Mouse (Mus musculus): ENCODE measurements around the gene Pagr1b. TPM values are rescaled to one million over a fixed set of nuclear protein-coding genes. Genes with fewer than 3 reads are reported as not detected.

The Pagr1b gene
- total RNA-seq, 2 experiments from 2014 or later: 0.90 TPM; not detected in 1

- peak within 1 kb of the TSS; percentile 99 for H3K27ac ChIP-seq
- TF ChIP-seq CTCF (conservative IDR thresholded peaks at IDR 0.05): peak; percentile 91
- peak within 1 kb of the TSS; percentile 77 for H3K4me3 ChIP-seq
- DNase-seq (ENCODE audit: low spot score in 2 of 2): peak; percentile 95 to 98
Measured at GRCm38 (mm10) chr7:127016971-127017949, 976 bp upstream of the Pagr1b start, which contains the start of gene Pagr1a. Gene Pagr1a (minus strand): TSS chr7:127017352.

GRCm38 (mm10) chr7:127016486-127016938 is 228 bp upstream of the Pagr1b start:
- peak overlapping the region; percentile 99 for H3K27ac ChIP-seq
- peak in 1 of 2 experiments; percentile 43 for DNase-seq (ENCODE audit: low spot score in 2 of 2)

DNA sequence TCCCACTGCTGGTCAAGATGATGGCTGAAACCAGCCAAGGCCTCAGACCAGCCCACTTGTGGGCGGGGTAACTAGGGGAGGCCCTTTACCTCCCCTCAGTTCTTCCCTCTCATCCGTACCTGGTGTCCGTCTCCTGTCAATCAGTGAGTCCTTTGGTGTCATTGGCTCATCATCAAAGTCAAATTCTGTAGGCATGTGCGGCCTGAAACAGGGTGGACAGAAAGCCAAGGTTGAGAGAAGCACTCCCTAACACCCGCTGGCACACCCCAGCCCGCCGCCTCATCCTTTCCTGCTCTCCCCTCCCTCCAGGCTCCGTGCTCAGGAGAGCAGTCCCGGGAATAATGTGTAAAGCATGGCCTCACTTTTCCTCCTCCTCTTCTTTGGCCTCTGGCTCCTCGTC is 203 bp downstream of the Pagr1b start:
- no peak for TF ChIP-seq CTCF (conservative IDR thresholded peaks at IDR 0.05)
- peak overlapping the region; percentile 77 for H3K4me3 ChIP-seq
- DNase-seq (ENCODE audit: low spot score in 2 of 2): no peak
- peak overlapping the region; percentile 99 for H3K27ac ChIP-seq

More at GRCm38 (mm10) chr7:127016486-127016938, 228 bp upstream of the Pagr1b start:
- peak overlapping the region; percentile 77 for H3K4me3 ChIP-seq
- TF ChIP-seq CTCF (conservative IDR thresholded peaks at IDR 0.05): no peak

DNA sequence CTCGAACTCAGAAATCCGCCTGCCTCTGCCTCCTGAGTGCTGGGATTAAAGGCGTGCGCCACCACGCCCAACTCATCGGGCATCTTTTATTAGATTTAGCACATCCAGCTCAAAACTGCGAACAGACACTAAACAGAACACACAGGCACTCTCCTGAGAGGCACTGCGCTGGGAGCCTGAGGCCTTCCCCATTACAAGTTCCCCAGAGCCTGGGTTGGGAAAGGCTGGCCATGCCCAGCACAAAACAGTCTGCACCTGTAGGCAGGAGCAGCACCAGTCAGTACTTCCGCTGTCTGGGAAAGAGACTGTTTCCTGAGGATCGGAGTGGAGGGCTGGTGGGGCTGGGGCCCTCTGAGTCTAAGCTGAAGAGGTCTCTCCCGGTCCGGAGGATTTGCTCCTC is 1.3 kb downstream of the Pagr1b start:
- no peak for DNase-seq (ENCODE audit: low spot score in 2 of 2)
- Histone ChIP-seq H3K27ac (peak overlapping the region; percentile 99; the same call in 1 of the 2 replicates), H3K4me3 (no peak overlapping the region)
- TF ChIP-seq CTCF (conservative IDR thresholded peaks at IDR 0.05): no peak

GRCm38 (mm10) chr7:127014320-127014719 is 2.0 kb downstream of the Pagr1b start, which contains the start of gene Mvp:
Gene Mvp (minus strand): TSS chr7:127014621.
- TF ChIP-seq CTCF (conservative IDR thresholded peaks at IDR 0.05): no peak
- no peak for DNase-seq (ENCODE audit: low spot score in 2 of 2)
- H3K4me3 ChIP-seq: peak within 1 kb of the TSS; percentile 56
- H3K27ac ChIP-seq: peak within 1 kb of the TSS; percentile 99

DNA sequence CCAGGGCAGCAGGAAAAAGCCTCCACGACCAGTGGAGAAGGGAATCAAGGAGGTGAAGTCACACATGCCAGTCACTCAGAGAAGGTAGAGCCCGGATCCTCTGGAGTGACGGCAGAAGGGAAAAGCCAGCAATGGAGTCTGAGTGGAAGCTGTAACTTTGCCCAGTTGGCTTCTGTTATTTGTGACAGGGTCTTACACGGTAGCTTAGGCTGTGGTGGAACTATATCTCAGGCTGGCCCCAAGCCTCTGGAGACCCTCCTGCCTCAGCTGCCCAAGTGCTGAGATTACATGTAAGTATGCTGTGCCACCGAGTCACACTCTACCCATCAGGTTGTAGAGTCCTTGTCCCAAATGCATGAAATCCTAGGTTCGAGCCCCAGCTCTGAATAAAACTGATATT is 2.9 kb downstream of the Pagr1b start:
- no peak for TF ChIP-seq CTCF (conservative IDR thresholded peaks at IDR 0.05)
- Histone ChIP-seq H3K4me3 (no peak overlapping the region; the same call in 1 of the 2 replicates), H3K27ac (no peak overlapping the region)
- DNase-seq (ENCODE audit: low spot score in 2 of 2): no peak

- Histone ChIP-seq H3K27ac (no peak overlapping the region), H3K4me3 (no peak overlapping the region)
- no peak for DNase-seq (ENCODE audit: low spot score in 2 of 2)
- no peak for TF ChIP-seq CTCF (conservative IDR thresholded peaks at IDR 0.05)
Measured at GRCm38 (mm10) chr7:127012845-127013244, 3.4 kb downstream of the Pagr1b start.

DNA sequence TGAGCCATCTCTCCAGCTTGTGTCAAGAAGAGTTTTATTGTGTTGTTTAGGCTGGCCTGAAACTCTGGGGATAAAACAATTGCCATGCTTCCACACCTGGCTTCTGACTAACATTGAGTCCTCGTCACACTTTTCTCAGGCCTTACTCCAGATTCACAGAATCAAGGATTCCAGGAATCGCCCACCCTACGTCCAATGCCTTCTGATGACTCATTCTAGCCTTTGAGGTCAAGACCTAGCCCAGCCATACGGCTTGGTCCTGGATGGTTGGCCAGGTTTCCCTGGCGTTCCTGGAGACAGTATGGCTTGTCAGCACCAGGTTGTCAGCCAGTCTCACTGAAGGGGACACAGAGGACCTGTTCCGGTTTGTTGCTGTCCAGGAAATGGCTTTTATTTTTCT is 3.9 kb downstream of the Pagr1b start:
- H3K27ac ChIP-seq: 0 out of 2 replicates have a peak overlapping the region, but pooled peaks have one; percentile 23
- no peak for TF ChIP-seq CTCF (conservative IDR thresholded peaks at IDR 0.05)

GRCm38 (mm10) chr7:127011717-127012116 is 4.6 kb downstream of the Pagr1b start:
- no peak for TF ChIP-seq CTCF (conservative IDR thresholded peaks at IDR 0.05)
- H3K27ac ChIP-seq: 0 out of 2 replicates have a peak overlapping the region, but pooled peaks have one; percentile 23
- H3K4me3 ChIP-seq: no peak overlapping the region
- no peak for DNase-seq (ENCODE audit: low spot score in 2 of 2)

More for the DNA sequence above, 3.9 kb downstream of the Pagr1b start:
- DNase-seq (ENCODE audit: low spot score in 2 of 2): no peak
- H3K4me3 ChIP-seq: no peak overlapping the region

DNA sequence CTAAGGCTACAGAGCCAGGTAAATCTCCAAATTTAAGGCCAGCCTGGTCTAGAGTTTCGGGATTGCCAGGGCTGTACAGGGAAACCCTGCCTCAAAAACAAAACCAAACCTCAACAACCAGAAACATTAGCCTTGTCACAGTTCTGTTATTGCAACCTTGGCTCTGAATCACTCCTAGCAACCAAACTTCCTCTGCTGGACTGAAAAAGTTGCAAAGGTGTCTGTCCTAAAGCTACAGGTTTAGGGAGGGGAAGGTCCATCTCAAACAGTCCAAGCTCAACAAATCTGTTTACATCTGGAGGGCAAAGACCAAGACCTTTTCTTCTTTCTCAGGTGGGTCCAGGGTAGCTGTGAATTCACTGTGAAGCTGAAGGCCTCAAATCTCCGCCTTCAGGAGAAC is 5.2 kb downstream of the Pagr1b start:
- no peak for DNase-seq (ENCODE audit: low spot score in 2 of 2)
- Histone ChIP-seq H3K4me3 (no peak overlapping the region), H3K27ac (peak overlapping the region; percentile 32; the same call in 1 of the 2 replicates)
- TF ChIP-seq CTCF (conservative IDR thresholded peaks at IDR 0.05): no peak

DNA sequence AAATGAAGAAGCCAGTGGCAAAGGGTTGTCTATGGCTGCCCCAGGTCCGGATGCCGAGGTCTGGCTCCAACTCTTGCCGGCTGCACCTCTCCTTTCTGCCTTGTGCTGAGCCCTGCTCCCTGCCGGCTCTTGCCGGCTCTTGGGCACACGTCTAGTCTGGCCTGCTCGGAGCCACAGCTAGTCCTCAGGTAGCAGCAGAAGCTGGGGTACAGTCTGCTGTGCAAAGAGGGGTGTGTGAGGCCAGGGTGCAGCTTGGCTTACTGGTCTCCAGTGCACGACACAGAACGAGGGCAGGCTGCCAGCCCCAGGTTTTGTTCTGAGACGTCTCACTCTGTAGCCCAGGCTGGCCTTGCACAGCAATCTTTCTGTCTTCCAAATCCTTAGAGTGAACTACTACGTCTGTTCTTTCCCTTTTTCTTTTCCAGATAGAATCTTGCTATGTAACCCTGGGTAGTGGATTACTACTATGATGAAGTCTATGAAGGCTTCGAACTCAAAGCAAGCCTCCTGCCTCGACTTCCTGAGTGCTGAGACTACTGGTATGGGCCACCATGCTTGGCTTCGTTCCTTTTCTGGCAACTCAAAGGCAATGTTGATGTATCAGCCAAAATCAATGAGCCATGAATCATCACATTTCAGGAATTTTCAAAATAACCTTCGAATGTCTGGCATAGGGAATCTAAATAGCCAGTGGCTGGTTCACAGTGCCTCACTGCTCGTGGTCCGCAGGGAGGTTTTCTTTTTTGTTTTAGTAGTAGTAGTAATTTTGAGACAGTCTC is 6.8 kb downstream of the Pagr1b start:
- peak overlapping the region; percentile 93 for H3K27ac ChIP-seq
- TF ChIP-seq CTCF (conservative IDR thresholded peaks at IDR 0.05): no peak
- no peak overlapping the region for H3K4me3 ChIP-seq
- DNase-seq (ENCODE audit: low spot score in 2 of 2): no peak

GRCm38 (mm10) chr7:127008239-127009019 is 7.9 kb downstream of the Pagr1b start:
- Histone ChIP-seq H3K4me3 (no peak overlapping the region), H3K27ac (peak overlapping the region; percentile 93)
- TF ChIP-seq CTCF (conservative IDR thresholded peaks at IDR 0.05): no peak
- peak; percentile 85 to 90 for DNase-seq (ENCODE audit: low spot score in 2 of 2)
